Mouse (Mus musculus) monocyte, adult 2 months (primary cell): ENCODE results near the gene Cgnl1.
A peak's percentile ranks its signal among the peaks of the same experiment; 100 is the strongest.

Experiments
- DNase-seq, 2 experiments: peaks; one replicate each; pipeline ENCODE4 v3.0.0; 2022; ENCODE audit warnings: low spot score in 2 of 2, low read depth in 1 of 2

The Cgnl1 gene

DNA sequence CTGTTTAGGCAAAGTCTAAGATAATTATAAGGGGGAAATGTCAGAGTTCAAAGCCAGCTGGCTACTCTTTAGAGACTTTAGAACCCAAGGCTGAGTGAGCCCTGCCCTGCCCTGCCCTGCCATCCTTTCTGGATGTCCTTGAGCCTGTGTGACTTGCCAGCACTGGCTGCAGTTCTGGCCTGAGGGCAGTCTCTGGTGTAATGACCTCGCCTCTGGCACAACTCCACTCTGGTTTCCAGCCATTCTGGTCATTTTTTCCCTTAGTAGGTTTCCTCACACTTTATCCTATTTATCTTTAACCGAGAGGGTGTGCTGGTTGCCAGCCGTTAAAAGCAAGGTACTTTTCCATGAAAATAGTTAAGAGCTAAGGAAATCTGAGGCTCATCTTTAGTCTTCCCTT, 45.3 kb downstream of the Cgnl1 start:
- no peak for DNase-seq

GRCm38 (mm10) chr9:71722366-71722765, 49.0 kb downstream of the Cgnl1 start:
- no peak for DNase-seq

DNA sequence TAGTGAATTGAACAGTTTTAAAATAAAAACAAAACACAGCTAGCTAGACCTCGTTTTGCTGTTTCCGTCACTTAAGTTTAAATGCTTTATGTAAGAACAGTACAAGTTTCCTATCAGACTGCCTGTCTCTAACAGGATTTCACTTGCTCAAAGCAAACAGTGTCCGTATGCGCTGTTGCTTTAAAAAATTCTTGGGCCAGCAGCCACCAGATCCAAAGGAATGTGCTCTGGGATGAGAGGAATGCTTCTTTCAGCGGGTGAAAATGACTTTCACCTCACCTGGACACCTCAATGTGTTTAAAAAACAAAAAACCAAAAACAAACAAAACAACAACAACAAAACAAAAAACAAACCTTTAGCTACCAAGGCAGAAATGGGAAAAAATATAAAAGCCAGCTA, 54.4 kb downstream of the Cgnl1 start:
- no peak for DNase-seq

DNA sequence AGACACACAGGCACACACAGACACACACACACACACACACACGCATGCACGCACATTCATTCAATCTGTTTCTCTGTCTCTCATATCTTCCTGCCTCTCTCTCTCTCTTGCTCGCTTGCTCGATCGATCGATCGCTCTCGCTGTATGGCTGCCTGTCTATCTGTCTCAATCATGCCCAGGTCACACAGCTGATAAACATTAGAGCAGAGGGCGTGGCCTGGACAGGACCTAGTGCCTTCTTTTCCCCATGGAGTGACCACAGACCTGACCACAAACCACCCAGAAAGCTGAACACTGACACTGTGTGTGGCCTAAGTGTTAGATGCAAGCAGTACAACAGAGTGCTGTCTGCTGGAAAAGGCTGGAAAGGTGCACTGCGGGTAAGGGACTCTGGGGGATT, 60.6 kb downstream of the Cgnl1 start:
- no peak for DNase-seq

DNA sequence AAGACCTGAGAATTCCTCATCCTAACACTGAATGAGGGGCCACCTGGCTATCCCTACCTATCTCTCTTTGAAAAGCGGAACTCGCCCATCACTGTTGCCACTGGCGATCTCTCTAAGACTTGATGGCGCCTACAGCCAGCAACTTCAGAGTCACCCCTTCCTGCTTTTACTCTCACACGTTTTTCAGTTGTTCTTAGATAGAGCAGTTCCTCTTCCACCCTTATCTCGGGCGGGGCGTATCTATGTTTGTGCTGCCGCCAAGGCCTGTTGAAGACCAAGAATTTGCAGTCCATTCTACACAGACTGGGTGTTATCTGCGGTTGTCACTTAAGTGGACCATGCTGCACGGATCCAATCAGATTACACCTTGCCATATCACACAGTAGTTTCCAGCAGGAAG, 62.2 kb downstream of the Cgnl1 start:
- no peak for DNase-seq

- no peak for DNase-seq
Measured at GRCm38 (mm10) chr9:71707989-71708388, 63.4 kb downstream of the Cgnl1 start.

- DNase-seq = no peak
Measured at GRCm38 (mm10) chr9:71704332-71705014, 66.9 kb downstream of the Cgnl1 start.

- DNase-seq = no peak
Measured at GRCm38 (mm10) chr9:71699087-71699486, 72.3 kb downstream of the Cgnl1 start.

DNA sequence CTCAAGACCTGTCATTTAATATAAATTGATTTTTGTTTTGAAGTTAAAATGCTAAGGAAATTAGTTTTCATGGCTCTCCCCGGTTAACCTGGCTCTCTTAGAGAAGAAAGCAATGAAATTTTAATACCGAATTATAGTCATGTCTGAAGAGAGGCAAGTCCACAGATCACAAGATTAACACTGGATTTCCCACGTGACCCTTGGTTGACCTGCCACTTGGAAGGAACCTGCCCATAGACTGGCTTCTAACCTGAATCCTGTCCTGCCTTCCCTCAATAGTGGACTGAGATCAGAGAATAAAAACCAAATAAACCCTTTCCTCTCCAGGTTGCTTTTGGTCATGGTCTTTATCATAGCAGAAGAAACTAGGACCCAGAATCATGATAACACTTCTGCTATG, 73.3 kb downstream of the Cgnl1 start:
- DNase-seq = no peak

GRCm38 (mm10) chr9:71697189-71697588, 74.2 kb downstream of the Cgnl1 start:
- no peak for DNase-seq

DNA sequence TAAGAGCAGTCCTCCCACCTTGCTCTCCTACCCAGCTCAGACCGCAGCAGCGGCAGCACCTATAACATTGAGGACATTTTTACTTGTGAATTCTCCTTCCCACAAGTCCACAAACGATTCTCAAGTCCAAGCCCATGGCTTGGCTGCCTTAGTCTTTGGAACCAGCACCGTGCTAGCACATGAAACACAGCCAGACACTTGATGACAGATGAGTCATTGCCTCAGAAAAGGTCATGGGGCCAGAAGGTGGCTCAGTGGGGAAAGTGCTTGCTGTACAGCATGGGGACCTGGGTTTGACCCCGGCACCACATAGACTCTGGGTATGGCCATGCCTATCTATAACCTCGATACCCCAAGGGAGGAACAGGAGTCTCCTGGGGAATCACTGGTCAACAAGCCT, 74.6 kb downstream of the Cgnl1 start:
- peak in 1 of 2 experiments; percentile 13 for DNase-seq

DNA sequence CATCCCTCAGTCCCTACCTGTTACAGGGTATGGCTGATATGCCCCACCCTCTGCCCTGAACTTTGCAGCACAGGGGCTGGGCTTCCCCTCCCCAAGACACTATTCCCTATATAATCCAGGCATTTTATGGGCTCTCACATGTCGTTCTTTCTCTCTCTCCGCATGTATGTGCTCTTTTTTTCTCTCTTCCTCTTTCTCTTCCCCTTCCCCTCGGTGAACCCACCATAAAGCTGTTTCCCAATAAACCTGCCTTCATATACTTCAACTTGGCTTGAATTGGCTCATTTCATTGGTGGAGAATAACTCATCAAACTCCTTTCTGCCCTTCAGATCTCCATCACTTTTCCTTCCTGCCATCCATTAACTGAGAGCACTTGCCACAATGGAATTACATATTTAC, 76.3 kb downstream of the Cgnl1 start:
- no peak for DNase-seq

- DNase-seq = no peak
Measured at GRCm38 (mm10) chr9:71694223-71694622, 77.2 kb downstream of the Cgnl1 start.

- DNase-seq = no peak
Measured at GRCm38 (mm10) chr9:71693771-71694170, 77.6 kb downstream of the Cgnl1 start.

- DNase-seq = no peak
Measured at GRCm38 (mm10) chr9:71692165-71692564, 79.2 kb downstream of the Cgnl1 start.

- no peak for DNase-seq
Measured at GRCm38 (mm10) chr9:71689369-71690073, 81.9 kb downstream of the Cgnl1 start.

- no peak for DNase-seq
Measured at GRCm38 (mm10) chr9:71686463-71686862, 84.9 kb downstream of the Cgnl1 start.

DNA sequence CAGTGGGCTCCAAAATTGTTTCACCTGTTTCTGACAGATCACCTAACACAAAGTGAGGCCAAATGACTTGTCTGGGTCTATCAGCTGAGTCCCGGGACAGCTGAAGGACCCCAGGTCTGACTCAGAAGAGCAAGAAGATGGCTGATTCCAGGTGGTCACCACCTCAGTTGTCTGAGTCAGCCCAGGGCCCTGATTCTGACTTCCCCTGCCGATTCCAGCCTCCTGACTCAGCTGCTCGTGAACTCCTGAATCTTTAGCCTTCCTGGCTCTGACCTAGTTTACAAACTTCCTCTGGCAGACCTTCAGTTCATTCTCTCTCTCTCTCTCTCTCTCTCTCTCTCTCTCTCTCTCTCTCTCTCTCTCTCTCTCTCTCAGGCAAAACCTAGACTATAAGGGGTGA, 86.6 kb downstream of the Cgnl1 start:
- DNase-seq = no peak

DNA sequence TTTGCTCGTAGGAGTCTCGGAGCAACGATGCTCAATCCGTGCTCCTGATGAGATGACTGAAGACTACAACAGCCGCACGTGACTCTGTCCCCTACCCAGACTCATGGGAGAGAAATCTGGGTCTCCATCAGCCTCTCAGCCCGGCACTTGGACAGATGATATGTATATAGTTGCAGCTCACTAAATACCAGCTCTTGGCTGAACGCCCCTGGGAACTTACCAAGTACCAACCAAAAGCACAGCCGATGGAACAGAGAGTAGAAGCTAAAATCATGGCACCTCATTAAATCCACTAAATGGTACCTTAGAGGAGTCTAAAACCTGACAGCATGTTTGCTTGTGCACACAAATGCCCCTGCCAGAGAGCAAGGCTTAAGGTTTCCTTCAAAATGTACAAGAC, 91.0 kb downstream of the Cgnl1 start:
- no peak for DNase-seq

DNA sequence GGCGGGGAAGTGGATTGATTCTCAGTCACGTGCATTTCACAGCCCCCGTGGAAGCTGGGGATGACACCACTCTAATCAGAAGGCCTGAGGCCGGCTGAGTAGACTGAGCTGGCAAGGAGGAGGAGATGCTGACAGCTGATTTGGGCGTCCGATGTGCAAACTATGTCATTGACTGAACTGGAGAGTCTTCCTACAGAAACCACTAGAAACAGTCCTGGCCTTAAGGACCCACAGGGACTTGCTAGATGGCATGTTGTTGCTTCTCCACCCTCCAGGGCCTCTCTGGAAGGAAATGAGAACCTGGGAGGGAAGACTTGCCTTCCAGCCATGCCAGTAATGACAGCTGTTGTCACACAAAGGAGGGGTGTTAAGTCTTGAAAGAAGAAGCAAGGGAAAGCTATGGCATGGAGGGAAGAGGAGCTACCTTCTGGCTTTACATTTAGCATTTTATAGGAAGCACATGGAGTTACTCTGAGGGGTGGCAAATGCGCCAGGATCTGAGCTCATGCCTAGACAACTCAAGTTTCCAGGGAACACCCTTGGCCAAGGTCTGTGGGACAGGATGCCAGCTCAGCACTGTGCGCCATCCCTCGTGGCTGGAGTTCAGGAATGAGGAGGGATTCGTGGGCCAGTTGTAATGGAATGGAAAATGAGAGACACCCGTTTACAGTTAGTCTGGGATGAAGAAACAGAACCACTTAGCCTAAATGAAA, 92.1 kb downstream of the Cgnl1 start:
- DNase-seq = no peak

DNA sequence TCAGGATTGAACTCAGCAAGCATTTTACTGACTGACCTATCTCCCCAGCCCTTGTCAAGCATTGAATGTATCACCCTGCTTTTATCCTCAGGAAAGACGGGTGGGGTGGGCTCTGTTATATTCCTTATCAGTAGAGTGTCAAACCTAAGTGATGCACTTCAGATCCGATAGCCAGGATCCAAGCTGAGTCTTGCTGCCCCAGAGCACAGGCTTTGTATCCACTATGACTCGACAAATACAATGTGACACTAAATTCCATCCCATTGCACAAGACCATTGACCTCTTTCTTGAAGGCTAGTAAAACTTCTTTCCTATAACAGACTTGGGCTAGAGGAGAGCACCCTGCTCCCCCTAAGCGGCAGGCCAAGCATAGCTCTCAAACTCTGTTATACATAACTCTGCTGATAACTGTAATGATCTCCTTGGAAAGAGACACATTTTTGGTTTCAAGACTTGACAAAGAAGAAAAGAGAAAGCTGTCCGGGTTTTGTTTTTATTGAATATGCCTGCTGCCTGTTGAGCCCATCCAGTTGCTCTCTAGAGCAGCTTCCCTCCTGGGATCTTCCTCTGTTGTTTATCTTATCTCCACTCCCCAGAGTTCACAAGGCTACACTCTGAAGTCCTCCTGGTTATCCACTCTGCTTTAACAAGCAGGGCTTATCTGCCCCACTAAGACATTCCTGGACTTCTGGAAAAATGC, 94.3 kb downstream of the Cgnl1 start:
- DNase-seq = no peak
